Mouse (Mus musculus) erythroblast, embryonic 14.5 days (primary cell): ENCODE results near the gene N4bp1. TPM values are rescaled to one million over a fixed set of nuclear protein-coding genes. Genes with fewer than 3 reads are reported as not detected.
A peak's percentile ranks its signal among the peaks of the same experiment; 100 is the strongest.

ENCODE experiments used
- H3K27me3 ChIP-seq: 2 replicates; pipeline ENCODE4 v1.6.1; 2012; ENCODE audit warnings: inconsistent platforms; ENCODE audit not compliant: control insufficient read depth
- H3K36me3 ChIP-seq: 2 replicates; pipeline ENCODE4 v1.6.1; 2012; ENCODE audit warnings: mild to moderate bottlenecking, inconsistent platforms; ENCODE audit not compliant: control insufficient read depth
- H3K4me1 ChIP-seq: 2 replicates; pipeline ENCODE4 v1.6.1; 2012; ENCODE audit warnings: inconsistent platforms; ENCODE audit not compliant: control insufficient read depth
- H3K4me3 ChIP-seq: replicated peaks from 2 replicates; pipeline ENCODE3; 2012; ENCODE audit warnings: moderate library complexity, mild to moderate bottlenecking, inconsistent platforms
- H3K9me3 ChIP-seq: 2 replicates; pipeline ENCODE4 v1.6.1; 2012; ENCODE audit warnings: low read length, inconsistent platforms, mixed read lengths; ENCODE audit not compliant: control insufficient read depth
- GATA1 ChIP-seq: IDR thresholded peaks from 2 replicates; pipeline ENCODE4 v1.6.1; 2012; ENCODE audit warnings: low read length, inconsistent platforms, mixed read lengths
- TAL1 ChIP-seq: IDR thresholded peaks from 3 replicates; pipeline ENCODE4 v1.6.1; 2012; ENCODE audit warnings: low read length, inconsistent platforms, mixed read lengths
- polyA plus RNA-seq: library from polyadenylated mRNA; stranded (reverse); fragments of >175 nt; gene quantifications from 2 replicates; pipeline ENCODE4 v1.2.3, GENCODE M21; 2012

The N4bp1 gene
- polyA plus RNA-seq, 1 experiment, result 0.37 TPM

DNA sequence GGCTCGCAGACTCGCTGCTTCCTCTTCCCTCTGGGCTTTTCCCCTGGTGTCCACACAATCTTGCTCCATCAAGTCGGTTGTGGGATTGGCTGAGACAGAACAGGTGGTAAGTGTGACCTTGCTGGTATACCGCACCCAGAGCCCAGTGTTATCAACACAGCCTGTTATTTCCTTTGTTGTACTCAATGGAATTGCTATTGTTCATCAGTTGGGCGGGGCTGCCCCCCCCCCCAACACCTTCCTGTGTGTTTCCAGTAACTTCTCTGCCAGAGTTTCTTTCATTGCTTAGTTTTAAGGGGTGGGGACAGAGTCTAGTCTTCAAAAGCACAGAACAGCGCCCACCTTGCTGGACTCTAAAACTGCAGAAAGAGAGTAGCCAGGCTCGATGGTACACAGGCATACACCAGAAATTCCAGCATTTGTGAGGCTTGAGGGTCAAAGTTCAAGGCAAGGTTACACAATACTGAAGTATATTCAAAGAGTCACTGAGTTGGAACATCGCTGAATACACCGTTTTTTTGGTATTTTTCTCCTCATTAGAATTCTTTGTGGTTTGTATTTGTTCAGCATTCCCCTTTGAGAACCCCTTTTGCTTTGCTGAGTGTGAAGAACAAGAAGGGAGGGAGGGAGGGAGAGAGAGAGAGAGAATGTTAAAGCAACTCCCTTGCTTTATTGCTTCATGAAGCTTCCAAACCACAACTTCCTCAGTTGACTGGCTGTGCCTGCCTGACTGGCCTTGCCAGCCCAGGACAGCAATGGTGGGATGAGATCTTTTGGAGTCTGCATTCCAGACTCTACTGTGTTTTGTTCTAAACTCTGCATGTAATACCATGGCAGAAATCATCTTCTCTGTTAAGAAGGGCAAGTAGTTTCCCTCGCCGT is 3.2 kb upstream of the N4bp1 start:
- H3K4me1 ChIP-seq, result peaks cover 18% of the 10 kb centered on the region
- no peaks in the 10 kb centered on the region for H3K9me3 ChIP-seq
- no peak for TF ChIP-seq TAL1
- TF ChIP-seq GATA1, result no peak
- H3K36me3 ChIP-seq, result no peaks in the 10 kb centered on the region
- H3K4me3 ChIP-seq, result no peak overlapping the region
- H3K27me3 ChIP-seq, result peaks cover 11% of the 10 kb centered on the region

- TF ChIP-seq GATA1 (no peak), TAL1 (no peak)
- peak overlapping the region; percentile 73 for H3K4me3 ChIP-seq
- H3K27me3 ChIP-seq, result peaks cover 8% of the 10 kb centered on the region
- H3K4me1 ChIP-seq, result peaks cover 44% of the 10 kb centered on the region
- no peaks in the 10 kb centered on the region for H3K9me3 ChIP-seq
- H3K36me3 ChIP-seq, result peaks cover 18% of the 10 kb centered on the region
Measured at GRCm38 (mm10) chr8:86884067-86884466, 991 bp downstream of the N4bp1 start.

DNA sequence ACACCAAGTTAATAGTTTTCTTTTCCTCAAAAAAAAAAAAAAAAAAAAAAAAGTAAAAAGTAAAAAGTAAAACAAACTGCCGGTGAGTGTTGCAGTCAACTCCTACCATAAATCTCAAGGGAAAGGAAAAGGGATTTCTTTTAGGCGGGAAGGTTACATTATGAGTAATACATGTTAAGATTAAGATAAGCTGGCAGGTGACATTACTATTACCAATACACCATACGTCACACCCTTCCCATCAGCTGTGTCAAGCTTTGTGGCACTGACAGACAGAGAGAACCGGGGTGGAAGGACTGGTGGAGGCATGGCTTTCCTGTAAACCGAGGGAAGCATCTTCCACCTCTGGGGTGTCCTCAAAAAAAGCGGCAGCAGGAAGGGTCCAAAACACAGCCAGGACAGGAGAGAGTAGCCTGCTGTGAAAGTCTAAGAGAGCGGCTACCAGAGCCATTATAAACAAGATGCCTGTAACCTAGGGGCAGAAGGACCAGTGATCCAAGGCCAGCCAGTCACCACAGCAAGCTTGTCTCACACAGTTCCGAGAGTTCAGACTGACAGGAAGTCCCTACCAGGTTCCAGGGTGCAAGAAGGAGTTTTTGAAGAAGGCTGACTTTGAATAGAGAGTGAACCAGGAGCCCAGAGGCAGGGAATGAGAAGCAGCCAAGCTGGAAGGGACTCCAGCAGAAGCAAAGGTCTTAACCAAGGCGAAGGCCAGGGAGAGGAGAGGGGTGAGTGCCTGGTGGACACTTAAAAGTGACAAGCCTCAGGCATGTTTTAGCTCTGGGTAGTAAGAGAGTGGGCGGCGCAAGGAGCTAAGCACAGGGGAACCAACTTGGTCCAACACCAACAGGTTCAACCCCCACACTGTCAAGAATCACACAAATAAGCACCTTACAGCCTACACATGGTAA is 2.2 kb downstream of the N4bp1 start:
- peaks cover 21% of the 10 kb centered on the region for H3K36me3 ChIP-seq
- no peaks in the 10 kb centered on the region for H3K9me3 ChIP-seq
- peak overlapping the region; percentile 73 for H3K4me3 ChIP-seq
- TF ChIP-seq TAL1 (no peak), GATA1 (no peak)
- peaks cover 2% of the 10 kb centered on the region; the same call in 1 of the 2 replicates for H3K27me3 ChIP-seq
- peaks cover 47% of the 10 kb centered on the region for H3K4me1 ChIP-seq

GRCm38 (mm10) chr8:86881951-86882350 is 3.1 kb downstream of the N4bp1 start:
- H3K4me3 ChIP-seq, result no peak overlapping the region
- TF ChIP-seq TAL1 (no peak), GATA1 (no peak)
- H3K4me1 ChIP-seq, result peaks cover 47% of the 10 kb centered on the region
- peaks cover 21% of the 10 kb centered on the region for H3K36me3 ChIP-seq
- no peaks in the 10 kb centered on the region for H3K27me3 ChIP-seq
- no peaks in the 10 kb centered on the region for H3K9me3 ChIP-seq

DNA sequence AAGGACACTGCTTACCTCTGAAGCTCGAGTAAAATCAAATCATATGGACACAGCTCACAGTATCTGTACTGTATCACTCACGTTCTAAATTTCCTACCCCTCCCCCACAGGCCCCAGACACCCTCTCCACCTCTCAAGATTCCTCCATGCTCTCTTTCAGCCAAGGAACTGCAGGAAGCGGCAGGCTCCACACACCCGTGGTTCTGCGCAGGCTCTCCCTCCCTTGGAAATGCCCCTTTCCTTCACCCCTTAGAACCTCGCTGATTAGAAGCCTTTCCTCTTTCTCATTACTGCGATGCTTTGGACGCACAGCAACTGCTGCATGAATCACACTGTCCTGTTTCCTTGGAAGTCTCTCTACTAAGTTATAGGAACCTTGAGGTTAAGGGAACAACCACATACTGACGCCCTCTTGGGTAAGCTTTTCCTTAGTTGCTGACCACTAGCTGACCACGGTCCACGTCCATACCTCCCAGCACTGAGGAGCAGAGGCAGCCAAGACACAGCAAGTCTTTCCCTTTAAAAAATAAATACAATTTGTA is 3.9 kb downstream of the N4bp1 start:
- no peak overlapping the region for H3K4me3 ChIP-seq
- peaks cover 21% of the 10 kb centered on the region for H3K36me3 ChIP-seq
- no peak for TF ChIP-seq GATA1
- no peak for TF ChIP-seq TAL1
- H3K27me3 ChIP-seq, result no peaks in the 10 kb centered on the region
- H3K4me1 ChIP-seq, result peaks cover 49% of the 10 kb centered on the region
- no peaks in the 10 kb centered on the region for H3K9me3 ChIP-seq

DNA sequence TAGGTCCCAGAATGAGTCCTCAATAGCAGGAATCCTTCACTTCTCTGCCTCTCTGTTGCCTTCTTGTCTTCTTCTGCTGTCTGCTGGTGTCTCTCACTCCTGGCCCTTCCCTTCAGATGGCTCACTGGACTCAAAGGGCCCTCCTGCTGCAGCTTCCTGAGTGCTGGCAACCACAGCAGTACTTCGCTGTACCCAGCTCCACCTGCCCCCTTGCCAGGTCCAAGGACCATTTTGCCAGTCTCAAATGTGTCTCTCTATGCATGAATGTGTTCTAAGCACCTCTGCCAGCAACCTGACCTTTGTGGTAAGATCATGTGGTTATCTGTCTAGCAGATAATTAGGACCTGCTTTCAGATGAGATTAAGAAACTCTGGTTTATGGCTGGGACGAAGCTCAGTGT is 8.2 kb downstream of the N4bp1 start:
- no peak overlapping the region for H3K4me3 ChIP-seq
- no peak for TF ChIP-seq GATA1
- TF ChIP-seq TAL1, result no peak
- H3K36me3 ChIP-seq, result peaks cover 30% of the 10 kb centered on the region
- H3K4me1 ChIP-seq, result peaks cover 45% of the 10 kb centered on the region
- no peaks in the 10 kb centered on the region for H3K9me3 ChIP-seq
- H3K27me3 ChIP-seq, result no peaks in the 10 kb centered on the region

- H3K9me3 ChIP-seq, result no peaks in the 10 kb centered on the region
- H3K4me3 ChIP-seq, result no peak overlapping the region
- no peaks in the 10 kb centered on the region for H3K27me3 ChIP-seq
- H3K36me3 ChIP-seq, result peaks cover 14% of the 10 kb centered on the region
- peaks cover 40% of the 10 kb centered on the region for H3K4me1 ChIP-seq
- TF ChIP-seq TAL1 (0 out of 3 replicates have a peak, but pooled peaks have one; percentile 16), GATA1 (no peak)
Measured at GRCm38 (mm10) chr8:86874055-86874454, 11.0 kb downstream of the N4bp1 start.

GRCm38 (mm10) chr8:86873151-86873550 is 11.9 kb downstream of the N4bp1 start:
- H3K4me1 ChIP-seq, result peaks cover 37% of the 10 kb centered on the region
- TF ChIP-seq TAL1 (no peak), GATA1 (no peak)
- H3K36me3 ChIP-seq, result peaks cover 11% of the 10 kb centered on the region
- no peaks in the 10 kb centered on the region for H3K9me3 ChIP-seq
- no peaks in the 10 kb centered on the region for H3K27me3 ChIP-seq
- H3K4me3 ChIP-seq, result no peak overlapping the region
